In the genomic region with DNA sequence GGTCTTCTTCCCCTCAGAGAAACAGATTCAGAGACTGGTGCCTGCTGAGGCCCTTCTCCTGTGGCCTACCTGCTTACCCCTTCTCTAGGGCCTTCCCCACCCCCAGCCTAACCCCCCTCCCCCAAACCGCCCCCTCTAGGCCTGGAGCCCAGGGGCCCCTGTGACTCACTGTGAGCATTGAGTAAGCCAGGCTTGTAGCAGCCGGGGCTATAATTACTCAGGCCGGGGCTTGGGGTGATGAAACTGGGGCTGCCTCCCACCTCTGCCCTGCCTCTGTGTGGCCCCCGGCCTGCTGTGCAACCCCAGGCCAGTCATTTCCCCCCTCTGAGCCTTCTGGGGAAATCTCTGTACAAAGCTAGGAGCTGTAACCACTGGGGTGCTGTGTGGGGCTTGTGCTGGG, we compare ENCODE assay signal across 16 mouse cellular contexts. TPM values are rescaled to one million over a fixed set of nuclear protein-coding genes. Genes with fewer than 3 reads are reported as not detected.
DNase-seq lines count a peak whose midpoint lies in the region; ATAC-seq lines count a peak whose summit lies in the region.
"Had no signal": no experiment of that assay in that cellular context is flagged by ENCODE, and none has a peak within 500 bp of the region (broad histone marks: within the 10 kb centered on the region; RNA-seq: fewer than 3 reads in every experiment).

No protein-coding gene starts in this region.

- peaks cover 94% of the 10 kb centered on the region for H3K36me3 ChIP-seq in megakaryocyte, embryonic 14.5 days (replicated peaks; ENCODE audit: low read length)
- peaks cover 55% of the 10 kb centered on the region for H3K36me3 ChIP-seq in intestine, embryonic 16.5 days (ENCODE audit: control insufficient read depth, insufficient read depth, low read length)

- no peaks in the 10 kb centered on the region for H3K9me3 ChIP-seq in megakaryocyte, embryonic 14.5 days
- H3K9me3 ChIP-seq in intestine, embryonic 16.5 days (ENCODE audit: control insufficient read depth, low read length): no peaks in the 10 kb centered on the region
- H3K9me3 ChIP-seq: forebrain, embryonic 12.5 days; hindbrain, embryonic 10.5 days; limb, embryonic 13.5 days had no signal

- no peak for ATAC-seq in megakaryocyte, adult 5-6 weeks (ENCODE audit: poor library complexity, severe bottlenecking)
- ATAC-seq in intestine, embryonic 16.5 days: peak; percentile 11

- H3K4me1 ChIP-seq in megakaryocyte, embryonic 14.5 days: peaks cover 93% of the 10 kb centered on the region
- H3K4me1 ChIP-seq in intestine, embryonic 16.5 days (ENCODE audit: control insufficient read depth, insufficient read depth, low read length): peaks cover 33% of the 10 kb centered on the region

- peak overlapping the region; percentile 48 for H3K4me2 ChIP-seq in intestine, embryonic 16.5 days (ENCODE audit: low read depth, low read length)
- H3K4me2 ChIP-seq: forebrain, embryonic 12.5 days; limb, embryonic 13.5 days had no signal

- WGBS in intestine, embryonic 16.5 days: 57% methylated on average over 4 of the region's 4 CpGs

- no peaks in the 10 kb centered on the region for H3K27me3 ChIP-seq in megakaryocyte, embryonic 14.5 days (replicated peaks)
- H3K27me3 ChIP-seq in intestine, embryonic 16.5 days (replicated peaks; ENCODE audit: control insufficient read depth, insufficient read depth, low read length): no peaks in the 10 kb centered on the region
- H3K27me3 ChIP-seq: forebrain, embryonic 12.5 days; limb, embryonic 13.5 days had no signal

- peak overlapping the region; percentile 53 for H3K4me3 ChIP-seq in megakaryocyte, embryonic 14.5 days (replicated peaks)
- H3K4me3 ChIP-seq in intestine, embryonic 16.5 days (ENCODE audit: low read length): peak overlapping the region; percentile 28
- H3K4me3 ChIP-seq: forebrain, embryonic 12.5 days; limb, embryonic 13.5 days had no signal

- DNase-seq in adrenal gland, postnatal 36 days: peak; percentile 61 to 66
- no peak for DNase-seq in adrenal gland, postnatal 10 days
- DNase-seq in right cerebral cortex, postnatal 4 days: no peak
- no peak for DNase-seq in frontal cortex, postnatal 25 days (ENCODE audit: low spot score in 2 of 2)
- no peak for DNase-seq in cerebellum, postnatal 4 days (ENCODE audit: low spot score in 2 of 2)
- DNase-seq: gastrocnemius, postnatal 36 days; kidney, adult 9 months; layer of hippocampus, adult 9-11 months; right cerebral cortex, postnatal 14 days had no signal

- peak overlapping the region; percentile 85 for H3K27ac ChIP-seq in intestine, embryonic 16.5 days (ENCODE audit: low read length)
- H3K27ac ChIP-seq: forebrain, embryonic 12.5 days; limb, embryonic 13.5 days had no signal

- peak overlapping the region; percentile 61 for H3K9ac ChIP-seq in intestine, embryonic 16.5 days (ENCODE audit: low read depth, low read length)
- H3K9ac ChIP-seq: forebrain, embryonic 12.5 days had no signal

RNA-seq across cellular contexts. Expression of gene Zbtb7a, which starts 11.3 kb away (rescaled TPM):
- total RNA-seq in adrenal gland, postnatal 36 days (2021): 10 to 100 TPM; 69.9 to 84.0 TPM
- 10 to 100 TPM; 61.1 to 66.6 TPM for total RNA-seq in adrenal gland, postnatal 10 days (2021)
- 100.0 and 136 TPM in 2 replicates for polyA plus RNA-seq in megakaryocyte, embryonic 14.5 days (2012; ENCODE audit: insufficient read depth, low replicate concordance)
- total RNA-seq in megakaryocyte, adult 5-6 weeks (2015): 25.0 and 27.0 TPM in 2 replicates
- total RNA-seq in megakaryocyte, adult 5-6 weeks (2017): 8.8 and 14.5 TPM in 2 replicates
- 46.2 and 47.4 TPM in 2 replicates for polyA plus RNA-seq in intestine, embryonic 16.5 days (2015; fragmentation: Nextera tagmentation; extraction: Ambion mirVana)

RNA-seq across cellular contexts. Expression of gene Pias4, which starts 21.4 kb away (rescaled TPM):
- total RNA-seq in adrenal gland, postnatal 36 days (2021): 10 to 100 TPM; 26.7 to 28.2 TPM
- total RNA-seq in adrenal gland, postnatal 10 days (2021): 10 to 100 TPM; 25.8 to 26.5 TPM
- polyA plus RNA-seq in megakaryocyte, embryonic 14.5 days (2012; ENCODE audit: insufficient read depth, low replicate concordance): 95.2 and 184 TPM in 2 replicates
- 10.1 and 13.7 TPM in 2 replicates for total RNA-seq in megakaryocyte, adult 5-6 weeks (2015)
- total RNA-seq in megakaryocyte, adult 5-6 weeks (2017): 12.9 and 13.3 TPM in 2 replicates
- 52.5 and 54.4 TPM in 2 replicates for polyA plus RNA-seq in intestine, embryonic 16.5 days (2015; fragmentation: Nextera tagmentation; extraction: Ambion mirVana)

RNA-seq across cellular contexts. Expression of gene Eef2, which starts 30.1 kb away (rescaled TPM):
- 1,000 to 10,000 TPM; 1,540 to 1,602 TPM for total RNA-seq in adrenal gland, postnatal 36 days (2021)
- 1,000 to 10,000 TPM; 1,466 to 1,521 TPM for total RNA-seq in adrenal gland, postnatal 10 days (2021)
- 439 and 1,295 TPM in 2 replicates for polyA plus RNA-seq in megakaryocyte, embryonic 14.5 days (2012; ENCODE audit: insufficient read depth, low replicate concordance)
- 394 and 408 TPM in 2 replicates for total RNA-seq in megakaryocyte, adult 5-6 weeks (2015)
- 983 and 1,066 TPM in 2 replicates for total RNA-seq in megakaryocyte, adult 5-6 weeks (2017)
- polyA plus RNA-seq in intestine, embryonic 16.5 days (2015; fragmentation: Nextera tagmentation; extraction: Ambion mirVana): 526 and 531 TPM in 2 replicates

RNA-seq across cellular contexts. Expression of gene Dapk3, which starts 36.5 kb away (rescaled TPM):
- 10 to 100 TPM; 77.1 to 78.2 TPM for total RNA-seq in adrenal gland, postnatal 36 days (2021)
- total RNA-seq in adrenal gland, postnatal 10 days (2021): 10 to 100 TPM; 55.3 to 55.6 TPM
- 168 TPM in 2 replicates for polyA plus RNA-seq in megakaryocyte, embryonic 14.5 days (2012; ENCODE audit: insufficient read depth, low replicate concordance)
- total RNA-seq in megakaryocyte, adult 5-6 weeks (2015): 9.8 and 12.7 TPM in 2 replicates
- total RNA-seq in megakaryocyte, adult 5-6 weeks (2017): 27.5 and 36.6 TPM in 2 replicates
- 15.4 and 47.6 TPM in 2 replicates for polyA plus RNA-seq in intestine, embryonic 16.5 days (2015; fragmentation: Nextera tagmentation; extraction: Ambion mirVana)

RNA-seq across cellular contexts. Expression of gene 4930442H23Rik, which starts 37.4 kb away (rescaled TPM):
- not detected for total RNA-seq in adrenal gland, postnatal 36 days (2021)
- total RNA-seq in adrenal gland, postnatal 10 days (2021): not detected
- polyA plus RNA-seq in megakaryocyte, embryonic 14.5 days (2012; ENCODE audit: insufficient read depth, low replicate concordance): not detected in 2 replicates
- total RNA-seq in megakaryocyte, adult 5-6 weeks (2015): not detected in 2 replicates
- total RNA-seq in megakaryocyte, adult 5-6 weeks (2017): not detected in 2 replicates
- not detected in 2 replicates for polyA plus RNA-seq in intestine, embryonic 16.5 days (2015; fragmentation: Nextera tagmentation; extraction: Ambion mirVana)
- total RNA-seq: gastrocnemius, postnatal 36 days had no signal
- polyA plus RNA-seq: forebrain, embryonic 12.5 days; hindbrain, embryonic 10.5 days; limb, embryonic 13.5 days; neural tube, embryonic 11.5 days had no signal

Comparison
In these comparisons a context has a peak if more than half of its experiments do, and no peak if none do; other contexts are left out.
1. DNase-seq: peak in adrenal gland, postnatal 36 days (2 of 2); none in adrenal gland, postnatal 10 days (single experiment), right cerebral cortex, postnatal 4 days (single experiment), frontal cortex, postnatal 25 days (0 of 2) and cerebellum, postnatal 4 days (0 of 2).